Mouse (Mus musculus): Measurements from ENCODE around the gene 4931429L15Rik. TPM values are rescaled to one million over a fixed set of nuclear protein-coding genes. Genes with fewer than 3 reads are reported as not detected.

The 4931429L15Rik gene
- polyA plus RNA-seq, 1 experiment from 2014 or later, result not detected

DNA sequence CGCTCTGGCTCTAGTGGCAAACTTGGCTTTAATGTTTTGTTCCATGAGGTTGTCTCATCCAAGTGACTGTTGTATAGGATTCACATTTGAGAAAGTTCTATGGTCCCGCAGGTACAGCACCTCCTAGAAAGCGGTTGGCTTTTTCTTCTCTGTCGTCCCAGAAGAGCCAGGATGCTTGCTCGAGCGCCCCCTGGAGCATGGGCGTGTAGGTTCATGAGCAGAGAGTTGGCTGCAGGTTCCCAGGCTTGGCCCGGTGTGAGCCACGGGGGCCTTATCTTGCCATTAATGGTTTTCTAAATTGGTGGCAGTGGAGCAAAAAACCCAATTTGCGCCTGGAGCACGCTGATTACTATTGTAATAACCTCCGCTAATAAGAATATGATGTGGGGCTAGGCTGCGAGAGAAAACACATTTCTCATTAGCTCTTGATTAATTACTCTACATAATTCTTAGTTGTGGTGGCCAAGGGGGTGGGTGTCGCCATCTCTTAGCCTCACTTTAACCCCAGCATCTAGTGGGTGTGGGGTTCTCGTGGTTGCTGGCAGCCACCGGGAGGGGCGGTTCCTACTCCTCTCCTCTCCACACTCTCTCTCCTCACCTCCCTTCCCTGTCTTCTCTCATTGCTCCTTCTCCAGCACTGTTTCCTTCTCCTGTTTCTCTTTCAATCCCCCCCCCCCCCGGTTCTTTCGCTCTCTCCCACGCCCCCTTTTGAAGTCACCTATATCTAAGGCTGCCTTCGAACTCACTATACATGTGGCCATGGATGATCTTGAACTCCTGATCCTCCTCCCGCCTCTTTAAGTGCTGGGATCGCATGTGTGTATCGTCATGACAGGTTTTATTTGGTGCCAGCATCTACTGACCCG is 8.2 kb upstream of the 4931429L15Rik start:
- Histone ChIP-seq H3K4me2 (peak overlapping the region; percentile 77), H3K4me3 (peak overlapping the region; percentile 43), H3K27ac (no peak overlapping the region), H3K9ac (peak overlapping the region; percentile 59; the same call in 1 of the 2 replicates), H3K9me3 (replicated peaks) (no peaks in the 10 kb centered on the region), H3K4me1 (replicated peaks) (peaks cover 12% of the 10 kb centered on the region), H3K27me3 (peaks cover 4% of the 10 kb centered on the region), H3K36me3 (no peaks in the 10 kb centered on the region)
- WGBS, result 69% methylated on average over 25 of the region's 25 CpGs
- ATAC-seq (replicated peaks; ENCODE audit: insufficient number of reproducible peaks, insufficient read depth, low FRiP score, low read depth), result no peak

DNA sequence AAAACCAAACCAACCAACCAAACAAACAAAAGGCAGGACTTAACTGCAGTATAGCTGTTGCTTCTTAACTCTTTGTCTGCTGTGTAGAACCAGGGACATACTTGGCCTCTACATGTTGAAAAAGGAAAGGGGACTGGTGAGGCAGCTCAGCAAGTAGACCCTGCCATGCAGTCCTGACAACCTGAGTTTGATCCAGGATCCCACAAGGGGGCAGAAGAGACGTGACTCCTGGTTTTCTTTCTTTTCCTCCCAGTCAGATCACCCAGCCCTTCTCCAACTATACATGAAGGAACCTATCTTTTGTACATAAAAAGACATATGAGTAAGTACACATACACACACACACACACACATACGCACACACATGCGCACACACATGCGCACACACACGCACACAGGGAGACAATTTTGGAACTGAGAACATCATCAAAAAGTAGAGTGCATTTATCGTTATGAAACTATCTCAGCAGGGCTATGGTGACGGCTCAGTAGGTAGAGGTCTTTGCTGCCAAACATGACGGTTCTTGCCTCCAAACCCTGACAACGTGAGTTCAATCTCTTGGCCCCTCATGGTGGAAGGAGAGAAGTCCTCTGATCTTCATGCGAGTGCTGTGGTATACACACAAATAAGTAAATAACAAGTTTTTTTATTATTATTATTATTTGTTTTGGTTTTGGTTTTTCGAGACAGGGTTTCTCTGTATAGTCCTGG is 7.1 kb upstream of the 4931429L15Rik start:
- H3K9ac ChIP-seq, result no peak overlapping the region
- H3K27ac ChIP-seq, result no peak overlapping the region
- H3K4me3 ChIP-seq, result no peak overlapping the region
- H3K4me2 ChIP-seq, result no peak overlapping the region
- no peaks in the 10 kb centered on the region for H3K9me3 ChIP-seq (replicated peaks)
- H3K4me1 ChIP-seq (replicated peaks), result peaks cover 12% of the 10 kb centered on the region
- H3K36me3 ChIP-seq, result no peaks in the 10 kb centered on the region
- H3K27me3 ChIP-seq, result peaks cover 10% of the 10 kb centered on the region; the same call in 1 of the 2 replicates
- no peak for ATAC-seq (replicated peaks; ENCODE audit: insufficient number of reproducible peaks, insufficient read depth, low FRiP score, low read depth)
- 91% methylated on average over 11 of the region's 11 CpGs for WGBS

DNA sequence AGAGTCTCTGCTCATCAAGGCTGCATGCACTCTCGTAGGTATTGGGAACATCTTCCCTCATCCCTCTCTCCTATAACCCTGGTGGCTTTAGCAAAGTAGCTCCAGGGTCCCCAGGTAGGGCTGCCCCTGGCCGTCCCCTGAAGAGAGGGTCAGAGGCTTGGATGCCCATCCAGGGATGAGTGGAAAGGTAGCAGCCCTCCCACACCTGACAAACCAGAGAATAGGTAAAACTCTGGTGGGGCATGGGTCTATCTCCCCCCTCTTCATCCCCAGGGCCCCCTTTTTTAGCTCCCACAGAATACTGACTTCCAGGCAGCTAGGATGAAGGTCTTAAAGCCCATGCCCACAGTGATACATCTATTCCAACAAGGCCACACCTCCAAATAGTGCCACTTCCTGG is 675 bp upstream of the 4931429L15Rik start:
- no peak overlapping the region for H3K4me3 ChIP-seq
- no peaks in the 10 kb centered on the region for H3K9me3 ChIP-seq (replicated peaks)
- WGBS, result 77% methylated on average over 2 of the region's 2 CpGs
- no peak overlapping the region for H3K4me2 ChIP-seq
- H3K27me3 ChIP-seq, result peaks cover 7% of the 10 kb centered on the region; the same call in 1 of the 2 replicates
- H3K27ac ChIP-seq, result no peak overlapping the region
- H3K4me1 ChIP-seq (replicated peaks), result no peaks in the 10 kb centered on the region
- H3K36me3 ChIP-seq, result no peaks in the 10 kb centered on the region
- no peak overlapping the region for H3K9ac ChIP-seq
- ATAC-seq (replicated peaks; ENCODE audit: insufficient number of reproducible peaks, insufficient read depth, low FRiP score, low read depth), result no peak

DNA sequence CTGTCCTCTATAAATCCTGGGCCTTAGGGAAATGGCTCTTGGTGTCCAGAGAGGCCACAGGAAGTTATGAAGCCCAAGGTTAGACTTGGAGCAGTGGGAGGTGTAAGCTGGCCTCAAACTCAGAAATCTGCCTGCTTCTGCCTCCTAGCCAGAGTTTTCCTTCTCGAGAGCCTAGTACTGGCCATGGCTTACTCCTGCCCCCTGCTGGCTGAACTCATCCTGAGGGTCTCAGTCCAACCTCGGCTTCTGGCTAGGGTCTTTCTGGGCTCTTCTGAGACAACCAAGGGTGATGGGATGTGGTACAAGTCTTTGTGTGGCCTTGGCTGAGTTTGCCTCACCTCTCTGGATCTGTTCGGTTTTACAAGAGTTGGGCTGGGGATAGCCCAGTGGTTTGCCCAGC is 1.8 kb downstream of the 4931429L15Rik start:
- Histone ChIP-seq H3K9me3 (replicated peaks) (no peaks in the 10 kb centered on the region), H3K9ac (no peak overlapping the region), H3K36me3 (no peaks in the 10 kb centered on the region), H3K4me1 (replicated peaks) (no peaks in the 10 kb centered on the region), H3K4me2 (no peak overlapping the region), H3K27me3 (peaks cover 15% of the 10 kb centered on the region; the same call in 1 of the 2 replicates), H3K4me3 (no peak overlapping the region), H3K27ac (no peak overlapping the region)
- WGBS, result 87% methylated on average over 3 of the region's 3 CpGs
- no peak for ATAC-seq (replicated peaks; ENCODE audit: insufficient number of reproducible peaks, insufficient read depth, low FRiP score, low read depth)

DNA sequence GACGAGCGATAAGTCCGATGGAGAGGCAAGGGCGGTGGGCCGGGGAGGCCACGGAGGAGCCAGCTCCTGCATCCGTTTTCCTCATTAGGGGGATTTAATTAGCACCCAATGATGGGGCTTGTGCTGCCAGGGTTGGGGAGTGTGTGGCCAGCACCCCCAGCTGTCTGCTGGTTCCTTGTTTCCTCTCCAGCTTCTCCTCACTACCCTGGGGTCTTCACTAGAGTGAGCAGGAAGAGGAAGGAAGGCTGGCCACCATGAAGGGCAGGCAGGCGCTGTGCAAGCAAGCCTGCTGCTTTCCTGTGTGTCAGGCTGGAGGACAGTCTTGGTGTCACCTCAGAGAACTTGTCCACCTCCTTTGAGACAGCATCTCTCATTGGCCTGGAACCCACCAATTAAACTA is 2.9 kb downstream of the 4931429L15Rik start:
- Histone ChIP-seq H3K4me2 (no peak overlapping the region), H3K9ac (no peak overlapping the region), H3K27ac (no peak overlapping the region), H3K9me3 (replicated peaks) (no peaks in the 10 kb centered on the region), H3K27me3 (peaks cover 9% of the 10 kb centered on the region; the same call in 1 of the 2 replicates), H3K4me1 (replicated peaks) (no peaks in the 10 kb centered on the region), H3K36me3 (no peaks in the 10 kb centered on the region), H3K4me3 (no peak overlapping the region)
- WGBS, result 57% methylated on average over 8 of the region's 8 CpGs
- no peak for ATAC-seq (replicated peaks; ENCODE audit: insufficient number of reproducible peaks, insufficient read depth, low FRiP score, low read depth)

DNA sequence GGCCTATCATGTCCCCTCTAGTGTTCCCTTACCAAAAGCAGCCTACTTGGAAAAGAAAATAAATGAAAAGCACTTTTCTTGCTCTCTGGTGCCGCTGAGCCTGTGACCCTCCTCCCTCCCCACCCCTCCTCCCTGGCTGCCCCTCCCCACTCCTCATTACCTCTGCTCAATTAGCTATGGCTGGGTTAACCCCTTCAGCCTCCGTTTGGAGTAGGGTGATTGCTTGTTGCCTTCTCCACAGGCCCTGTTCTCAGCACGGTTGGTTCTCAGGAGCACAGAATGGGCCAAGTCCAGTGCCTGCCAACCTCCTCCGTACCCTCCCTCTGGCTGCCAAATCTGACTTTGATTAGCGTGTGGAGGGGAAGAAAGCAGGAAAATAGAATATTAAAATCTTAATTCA is 3.4 kb downstream of the 4931429L15Rik start:
- WGBS, result 27% methylated on average over 5 of the region's 5 CpGs
- Histone ChIP-seq H3K4me1 (replicated peaks) (no peaks in the 10 kb centered on the region), H3K4me2 (no peak overlapping the region), H3K36me3 (no peaks in the 10 kb centered on the region), H3K27me3 (peaks cover 9% of the 10 kb centered on the region; the same call in 1 of the 2 replicates), H3K27ac (no peak overlapping the region), H3K4me3 (no peak overlapping the region), H3K9me3 (replicated peaks) (no peaks in the 10 kb centered on the region), H3K9ac (no peak overlapping the region)
- no peak for ATAC-seq (replicated peaks; ENCODE audit: insufficient number of reproducible peaks, insufficient read depth, low FRiP score, low read depth)

DNA sequence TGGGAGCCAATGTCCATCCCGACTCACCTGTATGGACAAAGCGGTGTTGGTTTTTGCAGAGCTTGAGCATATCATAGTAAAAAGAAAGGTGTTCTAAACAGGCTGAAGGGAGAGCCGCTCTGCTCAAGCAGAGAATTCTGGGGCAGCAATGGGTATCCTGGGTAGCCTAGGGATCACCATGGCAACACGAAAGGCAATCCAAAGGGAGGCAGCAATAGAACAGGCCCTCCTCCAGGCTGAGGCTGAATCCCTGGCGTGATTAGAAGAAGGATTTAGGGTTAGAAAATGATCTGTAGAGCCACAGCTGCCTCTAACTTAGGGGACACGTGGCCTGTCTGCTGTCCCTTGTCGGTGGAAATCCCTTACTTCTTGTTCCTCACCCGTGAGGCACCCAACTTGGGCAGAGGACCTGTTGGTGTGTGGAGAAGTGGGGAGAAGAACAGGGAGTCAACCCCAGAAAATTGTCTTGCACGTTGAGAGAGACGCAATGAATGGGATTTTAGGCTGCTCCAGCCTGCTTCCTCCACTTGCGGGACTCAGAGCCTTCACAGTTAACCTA is 3.9 kb downstream of the 4931429L15Rik start:
- 60% methylated on average over 11 of the region's 11 CpGs for WGBS
- H3K4me1 ChIP-seq (replicated peaks), result no peaks in the 10 kb centered on the region

DNA sequence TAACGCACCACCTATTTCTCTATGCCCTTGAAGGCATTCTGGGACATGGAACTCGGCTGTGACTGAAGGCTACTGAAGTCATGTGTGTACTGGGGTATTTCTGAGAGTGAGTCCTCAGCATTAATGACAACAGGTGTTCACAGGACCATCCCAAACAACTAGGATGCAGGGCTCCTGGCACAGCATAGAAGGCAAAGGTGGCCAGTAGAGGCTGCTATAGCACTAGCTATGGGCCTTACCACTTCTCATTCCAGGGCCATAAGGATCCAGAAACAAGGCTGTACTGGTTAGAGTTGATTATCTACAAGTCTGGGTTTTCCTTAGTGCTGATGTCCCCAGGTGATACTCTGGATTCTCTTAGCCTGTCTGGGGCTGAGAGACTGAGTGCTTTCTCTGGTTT is 4.9 kb downstream of the 4931429L15Rik start:
- Histone ChIP-seq H3K4me1 (replicated peaks) (no peaks in the 10 kb centered on the region), H3K4me3 (no peak overlapping the region), H3K9me3 (replicated peaks) (no peaks in the 10 kb centered on the region), H3K27me3 (peaks cover 12% of the 10 kb centered on the region; the same call in 1 of the 2 replicates), H3K9ac (no peak overlapping the region), H3K27ac (no peak overlapping the region), H3K36me3 (no peaks in the 10 kb centered on the region), H3K4me2 (no peak overlapping the region)
- WGBS, result 45% methylated on average over 2 of the region's 2 CpGs
- no peak for ATAC-seq (replicated peaks; ENCODE audit: insufficient number of reproducible peaks, insufficient read depth, low FRiP score, low read depth)

More for the DNA sequence above, 3.9 kb downstream of the 4931429L15Rik start:
- Histone ChIP-seq H3K36me3 (no peaks in the 10 kb centered on the region), H3K9me3 (replicated peaks) (no peaks in the 10 kb centered on the region), H3K27ac (no peak overlapping the region), H3K4me2 (no peak overlapping the region), H3K27me3 (peaks cover 9% of the 10 kb centered on the region; the same call in 1 of the 2 replicates), H3K4me3 (no peak overlapping the region), H3K9ac (no peak overlapping the region)
- no peak for ATAC-seq (replicated peaks; ENCODE audit: insufficient number of reproducible peaks, insufficient read depth, low FRiP score, low read depth)

DNA sequence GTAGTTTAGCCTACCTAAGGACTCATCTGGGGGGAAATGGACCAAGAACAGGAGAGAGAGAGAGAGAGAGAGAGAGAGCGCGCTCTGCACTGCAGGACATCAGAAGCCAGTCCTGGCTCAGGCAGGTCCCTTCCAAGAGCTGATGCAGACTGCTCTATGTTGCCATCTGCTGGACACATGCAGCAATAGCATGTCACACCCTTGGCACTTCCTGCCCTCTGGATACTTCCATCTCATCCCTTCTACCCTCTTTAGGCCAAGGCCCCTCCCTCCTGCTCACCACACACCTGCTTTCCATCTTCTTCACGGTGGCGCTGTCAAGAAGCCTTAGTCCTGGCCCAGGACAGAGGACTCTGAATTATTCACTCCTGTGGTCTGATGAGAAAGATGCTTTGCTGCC is 5.3 kb downstream of the 4931429L15Rik start:
- Histone ChIP-seq H3K4me3 (no peak overlapping the region), H3K27ac (no peak overlapping the region), H3K27me3 (peaks cover 13% of the 10 kb centered on the region; the same call in 1 of the 2 replicates), H3K36me3 (no peaks in the 10 kb centered on the region), H3K9ac (no peak overlapping the region), H3K4me2 (no peak overlapping the region), H3K9me3 (replicated peaks) (no peaks in the 10 kb centered on the region), H3K4me1 (replicated peaks) (no peaks in the 10 kb centered on the region)
- 8% methylated on average over 4 of the region's 4 CpGs for WGBS
- ATAC-seq (replicated peaks; ENCODE audit: insufficient number of reproducible peaks, insufficient read depth, low FRiP score, low read depth), result 0 out of 2 replicates have a peak, but pooled peaks have one; percentile 27

DNA sequence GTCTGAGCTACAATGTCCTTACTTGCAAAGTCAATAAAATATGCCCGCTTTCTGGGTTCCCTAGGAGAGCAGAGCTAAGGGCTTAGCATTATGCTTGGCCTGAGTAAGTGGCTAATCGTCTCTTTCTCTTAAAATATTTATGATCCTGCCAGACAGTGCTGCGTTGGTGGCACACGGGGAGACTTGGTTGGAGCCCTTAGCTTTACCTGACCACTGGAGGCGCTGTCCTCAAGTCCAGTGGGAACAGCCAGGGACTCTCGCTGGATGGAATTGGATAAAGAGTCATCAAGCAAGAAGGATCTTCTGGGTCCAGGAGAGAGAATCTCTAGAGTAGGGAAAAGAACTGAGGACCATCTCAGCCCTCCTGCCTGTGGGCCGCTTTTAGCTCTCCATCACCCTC is 10.7 kb downstream of the 4931429L15Rik start:
- Histone ChIP-seq H3K27me3 (peaks cover 24% of the 10 kb centered on the region), H3K9ac (no peak overlapping the region), H3K9me3 (replicated peaks) (no peaks in the 10 kb centered on the region), H3K36me3 (no peaks in the 10 kb centered on the region), H3K4me1 (replicated peaks) (no peaks in the 10 kb centered on the region), H3K4me3 (no peak overlapping the region), H3K27ac (no peak overlapping the region), H3K4me2 (no peak overlapping the region)
- 14% methylated on average over 7 of the region's 7 CpGs for WGBS
- ATAC-seq (replicated peaks; ENCODE audit: insufficient number of reproducible peaks, insufficient read depth, low FRiP score, low read depth), result no peak

DNA sequence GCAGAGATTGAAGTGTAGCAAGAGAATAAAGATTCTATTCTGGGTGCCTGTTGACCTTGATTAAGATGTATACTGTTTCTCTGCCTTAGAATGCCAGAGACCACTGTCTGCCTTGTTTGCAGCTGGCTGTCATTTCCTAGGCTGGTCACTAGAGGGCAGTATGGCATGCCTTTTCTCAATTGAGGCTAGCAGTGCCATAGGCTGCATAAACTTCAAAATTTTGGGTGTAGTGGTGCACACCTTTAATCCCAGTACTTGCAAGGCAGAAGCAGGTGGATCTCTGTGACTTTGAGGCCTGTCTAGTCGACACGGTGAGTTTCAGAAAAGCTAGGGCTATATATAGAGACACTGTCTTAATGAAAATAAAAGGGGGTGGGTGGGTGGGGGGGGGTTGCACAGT is 17.6 kb downstream of the 4931429L15Rik start:
- no peak for ATAC-seq (replicated peaks; ENCODE audit: insufficient number of reproducible peaks, insufficient read depth, low FRiP score, low read depth)
- Histone ChIP-seq H3K9ac (no peak overlapping the region), H3K27ac (no peak overlapping the region), H3K36me3 (peaks cover 25% of the 10 kb centered on the region), H3K27me3 (no peaks in the 10 kb centered on the region), H3K9me3 (replicated peaks) (no peaks in the 10 kb centered on the region), H3K4me3 (no peak overlapping the region), H3K4me2 (no peak overlapping the region), H3K4me1 (replicated peaks) (no peaks in the 10 kb centered on the region)
- WGBS, result 6% methylated on average over 2 of the region's 2 CpGs

Data from heart, embryonic 15.5 days (tissue).